Mouse (Mus musculus) testis, postnatal 14 days (tissue): ENCODE measurements at regions not wholly inside any gene's neighbourhood (a gene's known extent, or its start where the extent isn't known, plus 50 kb on each side); places are given as distances from the start of the nearest gene placed in this dataset.
"Not testable (repeated sequence)": the region's sequence is repeated elsewhere in the genome, so short reads cannot be mapped to it uniquely, and the experiment has no call there.

Source experiments
- DNase-seq: peaks from one replicate; pipeline ENCODE4 v3.0.0; 2021; ENCODE audit warnings: low spot score

GRCm38 (mm10) chr13:26267501-26267900 lies 502.5 kb downstream of the Hdgfl1 start:
- no peak for DNase-seq

- DNase-seq: no peak
Observed at GRCm38 (mm10) chr13:26235941-26236340, 534.0 kb downstream of the Hdgfl1 start.

GRCm38 (mm10) chr13:26234703-26235102 lies 535.3 kb downstream of the Hdgfl1 start:
- no peak for DNase-seq

GRCm38 (mm10) chr13:26217299-26217698 lies 552.7 kb downstream of the Hdgfl1 start:
- DNase-seq: no peak

GRCm38 (mm10) chr13:26216579-26216978 lies 553.4 kb downstream of the Hdgfl1 start:
- DNase-seq: no peak

- DNase-seq: no peak
Observed at GRCm38 (mm10) chr13:26205532-26206105, 564.3 kb downstream of the Hdgfl1 start.

- no peak for DNase-seq
Observed at GRCm38 (mm10) chr13:26194646-26195045, 575.3 kb downstream of the Hdgfl1 start.

GRCm38 (mm10) chr13:26183879-26184278 lies 586.1 kb downstream of the Hdgfl1 start:
- DNase-seq: no peak

GRCm38 (mm10) chr13:26171891-26172482 lies 598.0 kb downstream of the Hdgfl1 start:
- no peak for DNase-seq

GRCm38 (mm10) chr13:26169641-26170040 lies 600.3 kb downstream of the Hdgfl1 start:
- DNase-seq: no peak

GRCm38 (mm10) chr13:26158703-26159102 lies 611.3 kb downstream of the Hdgfl1 start:
- no peak for DNase-seq

GRCm38 (mm10) chr13:26154701-26155471 lies 615.1 kb downstream of the Hdgfl1 start:
- no peak for DNase-seq

- no peak for DNase-seq
Observed at GRCm38 (mm10) chr13:26154251-26154650, 615.7 kb downstream of the Hdgfl1 start.

GRCm38 (mm10) chr13:26153093-26153492 lies 616.9 kb downstream of the Hdgfl1 start:
- DNase-seq: no peak

- DNase-seq: no peak
Observed at GRCm38 (mm10) chr13:26150426-26150825, 619.5 kb downstream of the Hdgfl1 start.

- no peak for DNase-seq
Observed at GRCm38 (mm10) chr13:26142811-26143210, 627.2 kb downstream of the Hdgfl1 start.

GRCm38 (mm10) chr13:26119363-26119762 lies 650.6 kb downstream of the Hdgfl1 start:
- DNase-seq: no peak

- DNase-seq: no peak
Observed at GRCm38 (mm10) chr13:26114136-26114535, 655.8 kb downstream of the Hdgfl1 start.

GRCm38 (mm10) chr13:26113723-26114122 lies 656.2 kb downstream of the Hdgfl1 start:
- DNase-seq: not testable (repeated sequence)

- no peak for DNase-seq
Observed at GRCm38 (mm10) chr13:26112579-26112978, 657.4 kb downstream of the Hdgfl1 start.

- DNase-seq: no peak
Observed at GRCm38 (mm10) chr13:26109013-26109412, 661.0 kb downstream of the Hdgfl1 start.

GRCm38 (mm10) chr13:26088727-26089126 lies 681.2 kb downstream of the Hdgfl1 start:
- DNase-seq: no peak

- DNase-seq: no peak
Observed at GRCm38 (mm10) chr13:26080814-26081213, 689.2 kb downstream of the Hdgfl1 start.
